In genomic region chr2:166234579-166235212, GRCm38 (mm10) we compare ENCODE assay signal across 10 mouse cellular contexts.
DNase-seq lines count a peak whose midpoint lies in the region; ATAC-seq lines count a peak whose summit lies in the region.
"Had no signal": no experiment of that assay in that cellular context is flagged by ENCODE, and none has a peak within 500 bp of the region (broad histone marks: within the 10 kb centered on the region; RNA-seq: fewer than 3 reads in every experiment).

No protein-coding gene starts in this region.

- peak; percentile 20 to 43 for DNase-seq in heart, adult 9 months (ENCODE audit: low spot score in 2 of 2)
- DNase-seq in heart, postnatal 14 days = no peak
- DNase-seq in adrenal gland, adult 8-10 months = peak; percentile 84
- peak; percentile 8 for DNase-seq in liver, embryonic 13.5 days
- no peak for DNase-seq in cerebellum, postnatal 25 days
- DNase-seq in left cerebral cortex, postnatal 14 days (ENCODE audit: low spot score in 2 of 2) = no peak
- no peak for DNase-seq in layer of hippocampus, adult 9-11 months
- DNase-seq: cerebellum, adult 2 months; gastrocnemius, postnatal 14 days had no signal

- H3K4me1 ChIP-seq in liver, embryonic 13.5 days (replicated peaks) = peaks cover 13% of the 10 kb centered on the region

- no peak overlapping the region for H3K9ac ChIP-seq in liver, embryonic 13.5 days

- H3K4me3 ChIP-seq in liver, embryonic 13.5 days (replicated peaks) = no peak overlapping the region
- H3K4me3 ChIP-seq in macrophage (ENCODE audit: inconsistent target) = no peak overlapping the region

- H3K79me2 ChIP-seq in macrophage (ENCODE audit: inconsistent target) = no peaks in the 10 kb centered on the region

- H3K27me3 ChIP-seq in liver, embryonic 13.5 days = no peaks in the 10 kb centered on the region

- H3K9me3 ChIP-seq in liver, embryonic 13.5 days (replicated peaks) = no peaks in the 10 kb centered on the region

- H3K27ac ChIP-seq in liver, embryonic 13.5 days = no peak overlapping the region
- peak overlapping the region; percentile 84 for H3K27ac ChIP-seq in macrophage

- intact Hi-C loops in heart, postnatal 14 days (cut with DNase I) = no loop called here
- intact Hi-C loops in left cerebral cortex, postnatal 14 days (cut with DNase I) = no loop called here

- H3K36me3 ChIP-seq in liver, embryonic 13.5 days = no peaks in the 10 kb centered on the region
- H3K36me3 ChIP-seq in macrophage (ENCODE audit: inconsistent target) = no peaks in the 10 kb centered on the region

- 41% methylated on average over 7 of the region's 7 CpGs for WGBS in liver, embryonic 13.5 days (ENCODE audit: insufficient replicate concordance)
- WGBS in macrophage (ENCODE audit: missing documents) = 22% methylated on average over 7 of the region's 7 CpGs

- H3K4me2 ChIP-seq in liver, embryonic 13.5 days = no peak overlapping the region

- ATAC-seq in liver, embryonic 13.5 days (ENCODE audit: low read depth) = peak; percentile 45; the same call in 1 of the 2 replicates

Comparison
In these comparisons a context has a peak if more than half of its experiments do, and no peak if none do; other contexts are left out.
1. DNase-seq: peak in heart, adult 9 months (2 of 2), adrenal gland, adult 8-10 months (single experiment) and liver, embryonic 13.5 days (single experiment); none in heart, postnatal 14 days (0 of 2), cerebellum, postnatal 25 days (0 of 2), left cerebral cortex, postnatal 14 days (0 of 2) and layer of hippocampus, adult 9-11 months (single experiment).